Mouse (Mus musculus) embryonic fibroblast, embryonic 13.5 days (primary cell): ENCODE data around the gene Csnk1g1.

Experiments used
- CTCF ChIP-seq: IDR thresholded peaks from 2 replicates; pipeline ENCODE4 v1.5.1; 2011; ENCODE audit warnings: mild to moderate bottlenecking, control low read depth, low read length, moderate library complexity, borderline replicate concordance; ENCODE audit not compliant: insufficient read depth
- POLR2A ChIP-seq: IDR thresholded peaks from 2 replicates; pipeline ENCODE4 v1.6.1; 2011; ENCODE audit warnings: low read depth, mild to moderate bottlenecking, control low read depth, low read length, moderate library complexity

- TF ChIP-seq CTCF, result no peak
- TF ChIP-seq POLR2A, result no peak
Measured at GRCm38 (mm10) chr9:65929826-65930225, 21.1 kb downstream of the Csnk1g1 start.
